Mouse (Mus musculus): ENCODE results near the gene Cdk14.

Gene Cdk14

GRCm38 (mm10) chr5:5319824-5320505, 100.1 kb downstream of the Cdk14 start:
- DNase-seq (ENCODE audit: low read depth, low spot score) = no peak

GRCm38 (mm10) chr5:5314270-5314669, 105.8 kb downstream of the Cdk14 start:
- no peak for DNase-seq (ENCODE audit: low read depth, low spot score)

- peak; percentile 29 for DNase-seq (ENCODE audit: low read depth, low spot score)
Observed at GRCm38 (mm10) chr5:5313195-5313760, 106.8 kb downstream of the Cdk14 start.

- DNase-seq (ENCODE audit: low read depth, low spot score) = no peak
Observed at GRCm38 (mm10) chr5:5305286-5305685, 114.8 kb downstream of the Cdk14 start.

GRCm38 (mm10) chr5:5303102-5303670, 116.9 kb downstream of the Cdk14 start:
- DNase-seq (ENCODE audit: low read depth, low spot score) = no peak

- DNase-seq (ENCODE audit: low read depth, low spot score) = no peak
Observed at GRCm38 (mm10) chr5:5301571-5302079, 118.5 kb downstream of the Cdk14 start.

- DNase-seq (ENCODE audit: low read depth, low spot score) = no peak
Observed at GRCm38 (mm10) chr5:5300998-5301397, 119.1 kb downstream of the Cdk14 start.

- DNase-seq (ENCODE audit: low read depth, low spot score) = no peak
Observed at GRCm38 (mm10) chr5:5300290-5300689, 119.8 kb downstream of the Cdk14 start.

- no peak for DNase-seq (ENCODE audit: low read depth, low spot score)
Observed at GRCm38 (mm10) chr5:5297222-5297621, 122.9 kb downstream of the Cdk14 start.

GRCm38 (mm10) chr5:5296773-5297172, 123.3 kb downstream of the Cdk14 start:
- DNase-seq (ENCODE audit: low read depth, low spot score) = no peak

GRCm38 (mm10) chr5:5292830-5293542, 127.1 kb downstream of the Cdk14 start:
- no peak for DNase-seq (ENCODE audit: low read depth, low spot score)

- DNase-seq (ENCODE audit: low read depth, low spot score) = no peak
Observed at GRCm38 (mm10) chr5:5291321-5291991, 128.7 kb downstream of the Cdk14 start.

- DNase-seq (ENCODE audit: low read depth, low spot score) = no peak
Observed at GRCm38 (mm10) chr5:5290714-5291113, 129.4 kb downstream of the Cdk14 start.

- DNase-seq (ENCODE audit: low read depth, low spot score) = peak; percentile 13
Observed at GRCm38 (mm10) chr5:5285876-5286275, 134.2 kb downstream of the Cdk14 start.

- DNase-seq (ENCODE audit: low read depth, low spot score) = no peak
Observed at GRCm38 (mm10) chr5:5284531-5284930, 135.6 kb downstream of the Cdk14 start.

GRCm38 (mm10) chr5:5283756-5284430, 136.2 kb downstream of the Cdk14 start:
- DNase-seq (ENCODE audit: low read depth, low spot score) = no peak

- DNase-seq (ENCODE audit: low read depth, low spot score) = no peak
Observed at GRCm38 (mm10) chr5:5282425-5282824, 137.7 kb downstream of the Cdk14 start.

GRCm38 (mm10) chr5:5275321-5275720, 144.8 kb downstream of the Cdk14 start:
- no peak for DNase-seq (ENCODE audit: low read depth, low spot score)

- no peak for DNase-seq (ENCODE audit: low read depth, low spot score)
Observed at GRCm38 (mm10) chr5:5274318-5274717, 145.8 kb downstream of the Cdk14 start.

- DNase-seq (ENCODE audit: low read depth, low spot score) = no peak
Observed at GRCm38 (mm10) chr5:5266787-5267126, 153.4 kb downstream of the Cdk14 start.
